Mouse (Mus musculus): ENCODE results near the gene Hoxa10.

The Hoxa10 gene

DNA sequence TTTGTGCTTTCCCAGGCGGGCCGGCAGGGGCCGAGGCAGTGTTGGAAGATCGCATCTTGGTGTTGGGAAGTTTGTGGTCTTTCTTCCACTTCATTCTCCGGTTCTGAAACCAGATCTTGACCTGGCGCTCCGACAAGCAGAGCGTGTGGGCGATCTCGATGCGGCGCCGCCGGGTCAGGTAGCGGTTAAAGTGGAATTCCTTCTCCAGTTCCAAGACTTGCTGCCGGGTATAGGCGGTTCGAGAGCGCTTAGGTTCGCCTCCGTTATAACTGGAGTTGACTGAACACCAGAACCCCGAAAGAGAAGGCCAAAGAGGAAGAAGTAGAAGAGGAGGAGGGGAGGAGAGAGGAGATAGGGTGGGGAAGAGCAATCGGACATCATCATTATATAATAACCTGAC is 50.2 kb downstream of the Hoxa10 start:
- in situ Hi-C loops (cut with MboI, MseI) = no loop called here

DNA sequence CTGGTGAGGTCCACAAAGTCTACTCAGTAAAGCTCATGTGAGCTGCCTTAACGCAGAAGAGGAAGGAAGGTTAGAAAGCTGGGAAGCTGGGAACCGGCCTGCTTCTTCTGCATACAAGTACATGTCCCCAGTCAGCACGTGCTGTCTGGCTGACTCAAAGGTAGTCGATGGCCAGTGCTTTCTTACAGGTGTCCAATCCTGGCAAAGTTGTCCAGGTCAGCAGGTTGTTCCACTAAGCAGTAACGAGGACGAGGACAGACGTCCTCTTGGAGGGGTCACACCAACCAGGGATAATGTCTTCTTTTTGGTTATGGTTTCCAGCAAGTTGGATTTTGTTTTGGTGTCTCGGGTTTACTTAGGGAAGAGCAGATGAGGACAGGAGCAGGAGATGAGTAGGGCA is 50.7 kb downstream of the Hoxa10 start:
- in situ Hi-C loops (cut with MboI, MseI) = no loop called here

GRCm38 (mm10) chr6:52189172-52189591 is 51.5 kb downstream of the Hoxa10 start:
- in situ Hi-C loops (cut with MboI, MseI) = no loop called here

- in situ Hi-C loops (cut with MboI, MseI) = no loop called here
Measured at GRCm38 (mm10) chr6:52186500-52186899, 54.2 kb downstream of the Hoxa10 start.

- in situ Hi-C loops (cut with MboI, MseI) = no loop called here
Measured at GRCm38 (mm10) chr6:52185834-52186233, 54.8 kb downstream of the Hoxa10 start.

- in situ Hi-C loops (cut with MboI, MseI) = no loop called here
Measured at GRCm38 (mm10) chr6:52185222-52185621, 55.4 kb downstream of the Hoxa10 start.

- in situ Hi-C loops (cut with MboI, MseI) = no loop called here
Measured at GRCm38 (mm10) chr6:52184668-52185067, 56.0 kb downstream of the Hoxa10 start.

DNA sequence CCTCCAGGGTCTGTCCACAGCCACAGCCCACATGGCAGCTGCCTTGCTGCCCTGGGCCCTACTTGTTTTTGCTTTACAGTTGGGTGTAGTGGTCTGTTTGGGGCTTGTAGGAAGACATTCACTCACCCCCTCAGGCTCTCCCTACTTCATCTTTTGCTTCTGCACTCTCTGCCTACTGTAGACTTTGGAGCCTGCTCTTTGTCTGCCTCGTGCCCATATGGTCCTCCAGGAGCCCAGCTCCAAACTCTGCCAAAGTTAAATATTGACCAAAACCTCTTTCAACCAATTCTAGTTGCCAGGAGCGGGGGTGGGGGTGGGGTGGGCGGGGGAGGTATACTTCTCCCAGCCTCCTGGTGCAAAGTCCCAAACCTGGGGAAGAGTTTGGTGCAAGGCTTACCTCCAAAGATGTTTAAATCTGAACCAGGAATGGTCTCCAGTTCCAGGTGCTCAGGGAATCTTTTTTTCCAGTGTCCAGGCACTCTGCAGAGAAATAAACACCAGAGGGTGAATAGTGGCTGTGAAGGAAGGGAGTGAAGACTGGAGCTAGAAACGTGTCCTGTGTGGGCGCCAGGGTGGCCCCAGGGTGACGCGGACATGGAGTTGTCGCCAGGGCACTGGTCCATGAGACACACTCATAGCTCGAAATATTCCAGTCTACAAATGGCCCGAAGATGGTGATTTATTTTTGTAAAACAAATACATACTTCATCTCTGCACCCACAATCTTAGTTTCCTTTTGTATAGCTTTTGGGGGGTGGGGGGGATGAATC is 57.2 kb downstream of the Hoxa10 start:
- in situ Hi-C loops (cut with MboI, MseI) = no loop called here

DNA sequence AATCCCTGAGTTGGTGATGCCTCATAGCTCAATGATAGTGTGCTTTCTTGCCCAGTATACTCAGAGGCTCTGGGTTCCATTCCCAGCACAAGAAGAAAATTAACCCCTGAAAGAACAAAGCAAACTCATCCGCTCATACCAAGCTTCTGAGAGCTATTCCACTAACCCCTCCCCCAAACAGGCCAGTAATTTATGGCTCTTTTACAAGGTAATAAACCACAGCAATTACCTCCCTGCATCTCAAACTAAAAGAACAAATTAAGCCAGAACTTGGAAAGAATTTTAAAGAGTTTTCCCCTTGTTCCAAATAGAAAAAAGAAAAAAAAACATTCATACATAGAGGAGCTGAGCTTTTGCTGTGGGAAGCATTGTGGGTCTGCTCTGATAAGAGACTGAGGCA is 57.9 kb downstream of the Hoxa10 start:
- in situ Hi-C loops (cut with MboI, MseI) = no loop called here

DNA sequence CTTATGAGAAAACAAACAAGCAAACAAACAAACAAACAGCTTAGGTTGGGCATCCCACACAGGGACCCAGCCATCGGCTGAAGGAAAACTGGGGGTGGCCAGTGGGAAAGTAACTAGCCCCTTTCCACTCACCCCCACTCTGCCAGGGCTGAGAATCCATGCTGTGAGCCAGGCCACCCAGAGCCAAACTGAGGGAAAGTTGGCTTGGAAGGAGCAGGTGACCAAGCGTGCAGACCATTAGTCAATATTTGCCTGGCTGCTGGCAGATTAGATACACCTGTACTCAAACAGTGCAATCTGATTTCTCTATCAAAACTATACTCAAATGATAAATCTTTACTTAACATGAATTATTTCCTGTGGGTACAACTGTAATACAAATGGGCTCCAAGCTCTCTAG is 58.6 kb downstream of the Hoxa10 start:
- in situ Hi-C loops (cut with MboI, MseI) = no loop called here
